Mouse (Mus musculus) neural tube, embryonic 10.5 days (tissue): ENCODE data around the gene Pdzrn3.

ENCODE experiments used
- DNase-seq: peaks from one replicate; pipeline ENCODE4 v3.0.0-alpha.2; 2017; ENCODE audit warnings: low spot score; ENCODE audit errors: extremely low spot score

The Pdzrn3 gene

DNA sequence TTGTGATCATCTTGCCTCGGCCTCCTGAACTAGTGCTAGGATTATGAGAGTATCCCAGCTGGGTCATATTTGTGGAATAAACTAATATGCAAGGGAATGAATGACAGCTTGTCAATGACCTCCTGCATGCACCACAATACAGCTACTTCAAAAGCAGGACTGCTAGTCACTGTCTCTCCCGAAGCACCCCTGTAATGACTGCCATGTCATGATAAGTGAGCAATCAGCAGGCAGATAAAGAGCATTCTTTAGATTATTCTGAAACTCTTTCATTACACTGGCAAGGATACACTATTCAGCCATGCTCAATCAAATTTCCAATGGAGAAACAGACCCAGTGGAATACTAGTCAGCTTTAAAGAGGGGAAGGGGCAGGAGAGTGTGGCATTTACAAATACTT lies 85.8 kb downstream of the Pdzrn3 start:
- DNase-seq = no peak

DNA sequence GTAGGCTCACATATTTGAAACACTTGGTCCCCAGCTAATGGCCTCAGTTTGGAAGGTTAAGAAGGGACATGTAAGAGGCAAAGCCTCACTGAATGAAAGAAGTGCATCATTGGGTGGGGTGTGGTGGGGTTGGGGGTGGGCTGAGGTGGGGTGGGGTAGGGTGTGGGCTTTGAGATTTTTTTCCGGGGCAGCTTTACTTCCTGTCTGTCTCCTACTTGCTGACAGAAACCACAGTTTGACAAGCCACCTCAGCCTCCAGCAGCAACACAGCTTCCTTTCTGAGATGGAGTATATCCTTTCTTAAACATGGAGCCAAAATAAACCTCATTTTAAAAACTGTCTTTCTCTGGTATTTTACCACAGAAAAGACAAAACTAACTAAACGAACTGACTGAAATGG lies 87.5 kb downstream of the Pdzrn3 start:
- DNase-seq = no peak

DNA sequence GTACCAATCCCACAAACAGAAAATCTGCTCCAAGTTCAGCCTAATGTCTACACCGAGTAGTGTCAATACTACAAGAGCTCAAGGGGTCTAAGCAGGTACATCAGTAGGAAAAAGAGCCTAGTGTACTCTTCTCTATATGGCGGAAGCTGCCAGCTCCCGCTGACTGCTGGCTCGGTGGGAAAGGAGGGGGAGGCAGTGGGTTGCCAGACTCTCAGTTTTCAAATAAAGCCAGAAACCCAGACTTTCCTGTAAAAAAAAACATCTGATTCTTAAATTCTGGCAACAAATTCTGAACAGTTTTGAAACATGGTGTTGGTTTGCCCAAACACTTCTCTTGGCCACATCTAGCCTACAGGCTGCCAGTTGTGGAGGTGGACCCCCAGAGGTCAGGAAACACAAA lies 88.3 kb downstream of the Pdzrn3 start:
- no peak for DNase-seq

DNA sequence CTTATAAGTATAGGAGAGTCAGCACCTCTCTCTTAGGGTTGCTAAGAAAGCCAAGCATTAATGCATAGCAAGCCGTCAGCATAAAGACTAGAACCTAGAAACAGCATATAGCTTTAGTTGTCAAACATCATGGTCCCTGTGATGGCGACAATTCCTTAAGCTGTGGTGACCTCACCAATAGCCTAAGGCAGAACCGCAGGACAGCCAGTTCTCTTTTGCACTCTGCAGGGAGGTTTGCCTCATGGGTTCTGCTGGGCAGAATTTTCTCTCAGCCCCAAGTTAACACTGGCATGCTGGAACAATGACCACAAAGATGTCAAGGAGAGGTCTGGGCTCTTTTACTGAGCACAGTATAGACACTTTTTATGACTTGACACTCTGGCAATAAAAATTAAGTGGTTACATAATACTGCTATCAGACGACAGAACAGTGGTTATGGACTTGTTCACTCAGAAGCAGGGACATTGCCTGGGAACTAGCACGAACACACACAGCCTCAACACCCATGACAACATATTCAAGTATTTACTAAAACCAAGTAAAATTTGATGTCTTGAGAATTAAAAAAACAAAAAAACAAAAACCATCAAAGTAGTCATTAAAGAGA lies 90.0 kb downstream of the Pdzrn3 start:
- DNase-seq = no peak

DNA sequence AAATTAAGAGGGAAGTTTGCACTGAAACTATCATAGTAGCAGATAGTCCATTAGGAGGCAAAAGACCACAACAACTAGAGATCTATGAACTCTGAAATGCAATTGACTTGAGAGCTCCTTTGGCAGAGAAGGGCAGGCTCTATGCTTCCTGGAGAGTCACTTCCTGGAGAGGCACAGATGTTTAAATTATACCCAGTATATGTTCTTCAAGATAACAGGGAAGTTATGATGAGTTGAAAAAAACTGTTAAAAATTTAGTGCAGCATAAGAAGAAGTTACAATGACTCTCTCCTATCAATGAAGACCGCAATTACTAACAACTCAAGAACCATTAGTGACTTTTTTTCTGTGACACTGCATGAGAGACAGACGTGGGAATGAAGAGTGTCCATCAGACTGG lies 90.6 kb downstream of the Pdzrn3 start:
- DNase-seq = no peak

DNA sequence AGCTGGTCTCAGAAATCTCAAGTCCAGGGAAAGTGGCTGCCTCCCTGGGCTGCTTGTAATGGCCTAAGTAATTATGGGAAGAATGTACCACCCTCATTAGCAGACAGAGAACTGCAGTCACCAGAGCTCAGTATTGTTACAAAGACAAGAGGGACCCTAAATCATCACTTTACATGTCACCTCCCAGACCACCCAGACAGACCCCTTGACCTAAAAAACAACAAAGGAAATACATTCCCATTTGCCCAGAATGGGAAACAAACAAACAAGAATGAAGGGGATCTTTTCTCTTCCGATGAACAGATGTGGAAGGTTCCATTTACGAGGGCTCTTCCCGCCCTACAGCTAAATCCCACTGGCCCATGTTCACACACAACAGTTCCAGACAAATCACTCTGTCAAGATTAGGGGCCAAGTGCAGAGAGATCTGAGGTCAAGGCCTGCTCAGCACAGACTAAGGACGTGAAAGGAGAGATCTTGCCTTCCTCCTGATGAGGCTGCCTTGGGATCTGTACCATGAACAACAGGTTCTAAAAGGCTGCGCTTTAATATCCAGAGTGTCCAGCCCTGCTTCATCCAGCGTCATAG lies 93.2 kb downstream of the Pdzrn3 start:
- no peak for DNase-seq

DNA sequence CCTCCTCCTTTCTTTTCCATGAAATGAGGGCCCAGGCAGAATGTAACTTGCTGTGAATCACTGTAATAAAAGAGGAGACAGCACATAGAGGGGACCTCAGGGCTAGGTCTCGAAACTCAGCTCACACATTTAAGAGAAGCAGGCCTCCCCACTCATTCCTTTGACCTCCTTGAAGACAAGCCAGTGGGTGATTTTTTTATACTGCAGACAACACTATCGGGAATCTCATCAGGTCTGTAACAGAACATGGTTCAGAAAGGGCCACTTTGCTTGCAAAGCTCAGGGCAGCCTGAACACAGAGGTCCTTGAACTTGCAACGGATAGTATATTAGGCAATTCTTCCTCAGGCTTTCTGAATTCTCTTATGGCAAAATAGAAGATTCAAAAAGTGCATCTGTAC lies 93.8 kb downstream of the Pdzrn3 start:
- DNase-seq = no peak

DNA sequence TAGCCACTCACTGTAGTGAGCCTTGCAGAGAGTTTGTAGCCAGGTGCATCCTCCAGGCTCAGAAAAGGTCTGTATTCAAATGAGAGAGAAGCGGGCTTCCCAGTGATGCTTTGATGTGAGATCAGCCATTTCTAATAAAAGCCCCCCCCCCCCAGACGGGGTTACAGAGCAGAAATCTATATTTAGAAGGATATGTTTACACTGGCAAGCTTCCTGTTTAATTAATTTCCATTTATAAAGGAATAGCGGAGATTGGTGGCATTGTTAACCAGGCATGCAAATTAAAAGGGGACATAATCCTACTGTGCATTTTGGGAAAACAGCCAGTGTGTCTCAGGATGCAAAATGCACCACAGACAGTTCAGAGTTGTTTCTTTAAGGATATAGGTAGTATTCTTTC lies 96.1 kb downstream of the Pdzrn3 start:
- no peak for DNase-seq

DNA sequence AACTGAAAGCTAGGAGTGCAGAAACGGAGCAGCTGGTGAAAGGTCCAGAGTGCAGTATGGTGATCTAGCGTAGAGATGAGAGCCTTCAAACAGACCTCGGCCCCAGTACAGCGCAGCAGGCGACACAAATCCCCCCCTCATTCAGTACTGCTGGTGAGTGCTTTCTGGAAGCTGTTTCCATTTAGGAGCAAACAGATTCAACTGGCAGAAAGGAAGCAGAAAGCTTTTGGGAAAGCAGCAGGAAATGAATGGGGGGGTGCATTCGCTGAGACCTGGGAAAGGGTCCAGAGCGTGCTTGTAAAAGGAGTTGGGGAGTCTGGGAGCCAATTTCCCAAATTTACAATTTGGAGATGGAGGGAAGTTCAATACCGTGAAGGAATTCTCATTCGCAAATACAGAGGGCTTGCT lies 96.9 kb downstream of the Pdzrn3 start:
- DNase-seq = no peak

DNA sequence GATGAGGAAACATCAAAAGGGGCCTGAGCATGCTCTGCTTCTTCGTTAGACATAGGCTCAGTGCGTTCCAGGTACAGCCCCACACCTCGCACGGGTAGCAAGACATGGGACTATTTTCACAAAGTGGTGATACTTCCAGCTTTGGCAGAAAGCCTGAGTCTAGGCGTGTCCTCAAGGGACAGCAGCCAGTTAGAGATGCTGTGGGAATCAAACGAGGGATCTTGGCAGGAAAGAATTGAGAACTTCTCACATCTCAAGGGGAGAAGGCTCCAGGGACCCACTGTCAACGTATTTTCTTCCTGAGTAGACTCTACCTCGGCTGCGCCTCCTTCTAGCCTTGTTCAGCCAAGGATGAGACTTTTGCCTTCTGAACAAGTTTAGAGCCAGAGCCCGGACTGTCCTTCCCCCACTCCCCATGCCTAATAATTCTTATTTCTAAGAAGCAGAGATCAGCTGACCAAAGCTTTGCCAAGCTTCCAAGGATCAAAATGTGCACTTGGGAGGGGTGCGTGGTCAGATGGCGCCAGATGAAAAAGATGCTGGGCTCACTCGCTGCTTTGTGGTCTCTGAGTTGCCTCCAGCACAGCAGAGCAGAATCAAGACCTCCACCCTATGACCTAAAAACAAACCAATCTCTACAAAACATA lies 99.3 kb downstream of the Pdzrn3 start:
- no peak for DNase-seq

DNA sequence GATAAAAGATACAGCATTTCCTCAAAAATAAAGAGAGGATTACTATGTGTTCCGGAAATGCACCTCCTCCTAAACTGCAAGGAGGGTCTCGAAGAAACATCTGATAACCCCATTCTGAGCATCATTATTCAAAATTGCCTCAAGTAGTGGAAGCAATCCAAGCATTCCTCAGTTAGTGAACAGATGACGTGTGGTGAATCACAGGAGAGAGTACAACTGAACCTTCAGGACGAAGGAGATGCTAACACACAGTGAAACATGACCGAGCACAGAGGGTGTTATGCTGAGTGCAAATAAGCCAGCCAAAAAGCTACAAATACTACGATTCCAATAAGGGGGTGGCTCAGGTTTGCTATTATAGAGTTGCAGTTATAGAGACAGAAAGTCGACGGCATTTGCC lies 101.4 kb downstream of the Pdzrn3 start:
- DNase-seq = no peak

DNA sequence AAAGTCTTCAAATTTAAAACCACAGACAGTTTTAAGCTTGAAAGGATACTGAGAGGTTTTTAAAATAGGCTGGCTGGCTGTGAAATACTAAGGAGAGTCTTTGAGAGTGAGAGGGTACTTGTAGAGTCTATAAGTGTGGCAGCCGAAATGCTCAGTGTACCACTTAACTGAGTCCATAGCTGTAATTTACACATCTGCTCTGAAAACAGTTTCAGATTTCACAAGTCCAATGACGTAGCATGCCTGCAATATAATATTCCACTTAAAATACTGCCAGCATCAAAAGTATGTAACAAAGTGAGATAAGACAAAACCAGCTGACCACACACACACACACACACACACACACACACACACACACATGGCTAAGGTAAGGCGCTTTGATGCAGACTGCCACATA lies 101.9 kb downstream of the Pdzrn3 start:
- no peak for DNase-seq

DNA sequence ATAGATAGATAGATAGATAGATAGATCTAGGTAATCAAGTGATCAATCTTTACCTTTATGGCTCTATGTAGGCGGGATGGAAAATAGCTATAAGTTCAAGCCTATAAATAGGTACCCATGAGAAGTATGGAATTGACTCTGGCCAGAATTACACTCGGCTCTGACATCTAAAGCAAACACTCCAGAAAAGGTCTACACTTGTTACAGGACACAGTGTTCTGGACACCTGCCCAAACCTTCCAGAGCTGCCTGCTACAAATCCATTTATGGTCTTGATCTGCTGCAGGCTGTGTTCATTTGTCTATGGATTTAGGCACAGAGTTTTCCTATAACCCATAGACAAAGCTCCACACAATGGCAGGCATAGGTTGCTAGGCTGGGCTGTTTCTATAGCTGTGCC lies 102.9 kb downstream of the Pdzrn3 start:
- DNase-seq = no peak

DNA sequence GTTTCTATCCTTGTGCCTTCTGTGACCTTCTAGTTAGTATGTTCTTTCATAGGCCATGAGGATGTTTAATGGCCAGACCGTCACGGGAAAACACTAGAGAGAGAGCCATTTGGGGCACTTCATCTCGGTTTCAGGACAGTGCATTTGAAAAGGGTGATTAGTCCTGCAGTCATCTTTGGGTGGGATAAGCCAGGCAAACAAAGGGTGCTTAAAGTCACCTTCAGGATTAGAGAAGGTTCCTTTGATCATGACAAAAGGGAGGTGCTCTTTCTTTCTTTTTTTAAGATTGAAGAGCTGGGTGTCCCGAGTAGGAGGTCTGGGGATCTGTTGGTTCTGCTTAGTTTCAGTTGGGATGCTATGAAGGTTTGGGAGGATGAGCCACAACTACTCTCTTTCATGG lies 105.4 kb downstream of the Pdzrn3 start:
- no peak for DNase-seq

DNA sequence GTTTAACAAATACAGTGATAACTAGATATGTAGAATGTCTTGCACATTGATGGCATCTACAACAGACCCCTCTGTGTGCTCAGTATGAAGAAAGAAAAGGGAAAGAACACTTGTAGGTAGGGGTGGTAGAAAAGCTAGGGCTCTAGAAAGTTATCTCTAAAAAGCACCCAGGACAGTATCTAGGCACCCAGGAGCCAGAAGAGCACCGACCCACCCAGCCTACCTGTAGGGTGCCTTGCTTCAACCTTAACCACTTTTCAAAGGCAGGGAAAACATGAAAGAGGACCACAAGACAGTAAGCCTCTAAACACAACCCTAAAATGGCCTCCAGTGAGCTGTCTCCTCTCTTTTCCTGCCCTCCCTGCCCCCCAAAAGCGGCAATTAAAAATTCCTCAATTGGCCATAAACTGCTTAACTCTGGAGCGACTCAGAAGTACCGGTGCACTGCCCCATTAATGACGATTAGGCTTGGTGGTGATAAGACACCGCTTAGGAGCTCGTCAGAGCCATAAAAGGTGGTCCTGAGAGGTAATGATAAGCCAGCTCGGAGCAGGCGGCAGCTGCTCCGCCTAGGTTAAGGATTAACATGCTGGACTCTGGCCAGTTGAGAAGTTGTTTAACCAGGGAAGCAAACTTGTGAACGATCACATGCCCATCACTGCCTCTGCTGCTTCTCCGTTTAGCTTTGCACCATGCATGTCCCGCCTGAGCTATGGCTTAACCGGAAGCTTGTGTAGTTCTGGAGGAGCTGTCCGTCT lies 106.1 kb downstream of the Pdzrn3 start:
- DNase-seq = no peak

DNA sequence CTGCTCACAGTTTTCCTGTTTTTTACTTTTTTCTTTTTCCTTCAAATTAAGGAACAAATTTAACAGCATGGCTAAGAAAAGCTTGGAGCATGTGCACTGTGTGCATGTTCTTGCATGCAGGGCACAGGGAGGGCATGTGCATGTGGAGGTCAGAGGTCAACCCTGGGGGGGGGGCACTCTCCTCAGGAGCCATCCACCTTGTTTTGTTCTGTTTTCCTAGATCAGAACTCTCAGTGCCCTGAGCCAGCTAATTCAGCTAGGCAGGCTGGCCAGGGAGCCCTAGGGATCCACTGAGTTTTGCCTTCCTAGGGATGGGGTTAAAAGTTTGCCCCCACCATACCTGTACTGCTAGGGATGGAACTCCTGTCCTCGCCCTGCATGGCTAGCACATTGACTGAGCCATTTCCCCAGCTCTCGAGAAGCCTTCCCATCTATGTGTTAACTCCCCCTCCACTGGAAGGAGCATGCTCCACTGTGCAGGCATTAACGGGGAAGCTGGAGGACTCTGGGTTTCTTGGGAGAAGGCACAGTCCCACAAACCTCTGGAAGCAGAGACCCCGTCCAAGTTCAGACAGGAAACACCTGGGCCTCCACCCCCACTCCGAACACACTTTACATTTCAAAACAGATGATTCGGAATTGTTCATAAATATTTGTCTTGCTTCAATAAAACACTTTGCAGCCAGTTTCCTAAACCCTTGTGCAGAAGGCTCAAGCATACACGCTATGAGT lies 107.4 kb downstream of the Pdzrn3 start:
- no peak for DNase-seq

DNA sequence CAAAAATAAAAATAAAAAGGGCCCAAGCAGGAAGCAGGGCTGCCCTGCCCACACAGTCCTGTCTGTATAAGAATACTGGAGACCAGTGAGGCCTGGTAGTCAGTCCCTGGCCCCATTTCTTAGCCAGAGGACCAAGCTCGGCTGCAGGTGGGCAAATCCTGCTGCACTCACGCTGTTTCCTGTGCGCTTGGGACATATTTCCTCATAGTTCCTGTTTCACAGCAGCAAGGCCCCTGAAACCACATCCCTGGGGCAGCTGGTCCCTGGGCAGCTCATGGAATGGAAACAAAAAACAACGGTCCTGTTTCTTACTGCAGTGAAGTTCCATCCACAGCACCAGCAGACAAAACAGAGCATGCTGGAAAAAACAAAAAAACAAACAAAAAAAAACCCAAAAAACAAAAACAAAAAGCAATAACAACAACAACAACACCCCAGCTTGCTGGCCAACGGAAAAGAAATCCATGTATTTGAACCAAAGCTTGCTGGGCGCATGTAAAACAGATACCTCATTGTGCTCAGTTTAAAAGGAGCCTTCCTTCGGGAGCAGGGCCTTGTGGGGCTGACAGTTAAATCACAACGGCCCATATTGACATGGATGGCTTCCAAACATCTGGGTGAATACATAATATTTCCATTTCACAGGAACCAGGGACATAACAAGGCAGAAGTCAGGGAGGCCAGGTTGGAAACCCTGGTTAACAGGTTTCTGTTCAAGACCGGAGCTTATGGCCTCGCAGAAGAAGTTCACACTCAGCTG lies 108.2 kb downstream of the Pdzrn3 start:
- DNase-seq = no peak

DNA sequence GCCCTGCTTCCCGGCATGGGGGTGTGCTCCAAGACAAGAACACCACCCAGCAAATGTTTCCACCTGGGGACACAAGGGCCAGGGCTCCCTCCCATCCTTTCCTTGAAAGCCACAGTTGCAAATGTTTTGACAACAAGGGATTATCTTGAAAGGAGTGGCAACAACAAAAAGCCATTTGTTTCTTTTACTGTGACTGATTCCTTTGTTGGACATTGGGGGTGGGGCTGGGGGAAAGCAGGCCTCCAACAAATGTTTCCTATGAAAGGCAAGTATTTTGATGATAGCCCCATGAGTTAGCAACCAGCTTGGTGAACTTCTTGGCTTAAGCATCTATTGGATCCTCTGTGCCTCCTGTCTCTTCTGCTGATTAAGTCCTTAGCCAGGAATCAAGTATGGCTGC lies 109.4 kb downstream of the Pdzrn3 start:
- no peak for DNase-seq

DNA sequence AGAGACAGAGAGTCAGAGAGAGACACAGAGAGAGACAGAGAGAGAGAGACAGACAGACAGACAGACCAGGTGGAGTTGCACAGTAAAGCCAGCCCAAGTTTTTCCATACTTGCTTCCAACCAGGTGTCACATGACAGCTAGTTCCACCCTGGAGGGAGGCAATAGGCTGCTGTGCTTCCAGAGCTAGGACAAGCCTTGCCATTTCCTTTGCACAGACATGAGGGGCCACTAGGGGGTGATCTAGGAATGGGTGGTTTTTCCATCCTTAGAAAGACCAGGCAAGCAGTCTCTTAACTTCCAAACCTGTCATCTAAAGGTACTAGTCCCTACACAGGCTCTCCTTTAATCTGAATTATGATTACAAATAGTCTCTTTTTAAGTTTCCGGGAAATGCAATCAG lies 110.9 kb downstream of the Pdzrn3 start:
- DNase-seq = no peak

DNA sequence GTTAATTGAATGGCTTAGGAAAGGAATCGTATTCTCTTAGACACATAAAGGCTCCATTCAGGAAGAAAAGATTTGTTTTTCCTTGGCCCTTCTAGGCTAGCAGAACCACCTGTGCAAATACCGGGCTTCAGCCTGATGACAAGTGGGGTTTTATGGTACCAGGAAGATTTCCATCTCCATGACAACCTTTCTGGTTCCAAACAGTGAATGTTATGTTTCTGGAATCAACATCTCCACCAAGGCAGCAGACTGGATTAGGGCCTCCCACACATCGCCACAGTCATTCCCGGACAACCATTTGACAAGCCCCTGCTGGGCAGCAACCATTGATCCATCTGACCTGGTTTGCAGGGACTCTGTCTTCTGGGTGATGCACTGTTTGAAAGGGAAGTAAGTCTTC lies 114.2 kb downstream of the Pdzrn3 start:
- no peak for DNase-seq

DNA sequence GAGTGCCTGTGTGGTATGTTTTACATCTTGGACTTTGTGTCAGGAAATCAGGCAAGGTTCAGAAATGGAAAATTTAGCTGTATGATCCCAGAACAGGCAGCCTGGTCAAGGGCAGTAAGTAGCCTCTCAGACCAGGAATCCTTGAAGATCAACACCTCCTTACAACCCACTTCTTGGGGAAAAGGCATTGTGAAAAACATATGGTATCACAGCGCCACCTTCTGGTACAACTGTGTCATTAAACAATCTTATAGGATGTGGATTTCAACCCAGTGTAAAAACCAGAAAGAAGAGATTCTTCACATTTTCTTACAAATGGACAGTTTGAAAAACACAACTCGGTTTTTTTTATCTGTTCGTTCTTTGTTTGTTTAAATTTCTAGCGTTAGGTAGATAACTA lies 116.2 kb downstream of the Pdzrn3 start:
- DNase-seq = no peak
